Mouse (Mus musculus) limb, embryonic 11.5 days (tissue): Measurements from ENCODE around the gene Gm10226. TPM values are rescaled to one million over a fixed set of nuclear protein-coding genes. Genes with fewer than 3 reads are reported as not detected.
A peak's percentile ranks its signal among the peaks of the same experiment; 100 is the strongest.
"Not testable (repeated sequence)": the region's sequence is repeated elsewhere in the genome, so short reads cannot be mapped to it uniquely, and the experiment has no call there.

Experiments used
- ATAC-seq: fragments of 200-750 bp; cut with Nextera tagmentation; 2 replicates; pipeline ENCODE4 v1.8.0; 2017; ENCODE audit warnings: low read depth; ENCODE audit not compliant: insufficient number of reproducible peaks, low FRiP score, low TSS enrichment
- DNase-seq: peaks from one replicate; pipeline ENCODE4 v3.0.0-alpha.2; 2015; ENCODE audit warnings: low spot score
- H3K27ac ChIP-seq: fragments of 300-500 bp; sonication (generic); replicated peaks from 2 replicates; pipeline ENCODE4 v1.5.1; 2014; ENCODE audit warnings: low read depth, mild to moderate bottlenecking, low read length
- H3K27me3 ChIP-seq: fragments of 300-500 bp; sonication (generic); 2 replicates; pipeline ENCODE4 v1.6.1; 2014; ENCODE audit warnings: mild to moderate bottlenecking, low read length, mixed read lengths; ENCODE audit not compliant: control insufficient read depth, insufficient read depth
- H3K36me3 ChIP-seq: fragments of 300-500 bp; sonication (generic); 2 replicates; pipeline ENCODE4 v1.6.1; 2014; ENCODE audit warnings: mild to moderate bottlenecking, low read length, moderate library complexity, mixed read lengths; ENCODE audit not compliant: control insufficient read depth, insufficient read depth
- H3K4me1 ChIP-seq: fragments of 300-500 bp; sonication (generic); 2 replicates; pipeline ENCODE4 v1.6.1; 2014; ENCODE audit warnings: low read length, mixed read lengths; ENCODE audit not compliant: control insufficient read depth, insufficient read depth
- H3K4me2 ChIP-seq: fragments of 300-500 bp; sonication (generic); 2 replicates; pipeline ENCODE4 v1.6.1; 2014; ENCODE audit warnings: low read depth, mild to moderate bottlenecking, moderate library complexity; ENCODE audit not compliant: severe bottlenecking
- H3K4me3 ChIP-seq: fragments of 300-500 bp; sonication (generic); 2 replicates; pipeline ENCODE4 v1.5.1; 2014; ENCODE audit warnings: low read depth, low read length
- H3K9ac ChIP-seq: fragments of 300-500 bp; sonication (generic); 2 replicates; pipeline ENCODE4 v1.6.1; 2014; ENCODE audit warnings: mild to moderate bottlenecking, low read length
- H3K9me3 ChIP-seq: fragments of 300-500 bp; sonication (generic); 2 replicates; pipeline ENCODE4 v1.6.1; 2016; ENCODE audit warnings: low read length; ENCODE audit not compliant: control insufficient read depth
- WGBS: fragments of 180-500 bp; shearing (Covaris S2); extraction: QIAGEN DNeasy Blood & Tissue Kit; methylation state at CpG from one replicate; pipeline ENCODE4 v1.1.7; 2014; 5-methylcytosine and 5-hydroxymethylcytosine counted together
- polyA plus RNA-seq: library from polyadenylated mRNA; unstranded; fragments of >200 nt; fragmentation: Nextera tagmentation; extraction: Ambion mirVana; gene quantifications from 2 replicates; pipeline ENCODE4 v1.2.1, GENCODE M21; 2014

Gene Gm10226
- polyA plus RNA-seq, 1 experiment from 2014 or later, result 9.4 TPM

- no peak overlapping the region for H3K4me2 ChIP-seq
- DNase-seq (no peak), ATAC-seq (no peak)
- no peak overlapping the region for H3K27ac ChIP-seq
- no peaks in the 10 kb centered on the region for H3K4me1 ChIP-seq
- H3K9me3 ChIP-seq, result no peaks in the 10 kb centered on the region
- H3K9ac ChIP-seq, result no peak overlapping the region
- H3K4me3 ChIP-seq, result no peak overlapping the region
- H3K27me3 ChIP-seq, result no peaks in the 10 kb centered on the region
- H3K36me3 ChIP-seq, result peaks cover 3% of the 10 kb centered on the region; the same call in 1 of the 2 replicates
Measured at GRCm38 (mm10) chr17:21696073-21696472, 4.4 kb downstream of the Gm10226 start.

GRCm38 (mm10) chr17:21702281-21703240 lies 10.9 kb downstream of the Gm10226 start:
- DNase-seq (no peak), ATAC-seq (no peak)
- Histone ChIP-seq H3K27me3 (no peaks in the 10 kb centered on the region), H3K4me3 (no peak overlapping the region), H3K36me3 (no peaks in the 10 kb centered on the region), H3K9me3 (no peaks in the 10 kb centered on the region), H3K4me1 (no peaks in the 10 kb centered on the region), H3K9ac (no peak overlapping the region), H3K27ac (no peak overlapping the region), H3K4me2 (no peak overlapping the region)
- WGBS, result 55% methylated on average over 5 of the region's 5 CpGs

GRCm38 (mm10) chr17:21703414-21703813 lies 11.8 kb downstream of the Gm10226 start:
- Histone ChIP-seq H3K36me3 (no peaks in the 10 kb centered on the region), H3K27me3 (no peaks in the 10 kb centered on the region), H3K9me3 (no peaks in the 10 kb centered on the region), H3K4me1 (no peaks in the 10 kb centered on the region), H3K9ac (no peak overlapping the region), H3K4me3 (no peak overlapping the region), H3K27ac (no peak overlapping the region), H3K4me2 (no peak overlapping the region)
- 83% methylated on average over 1 of the region's 1 CpGs for WGBS
- no peak for ATAC-seq
- DNase-seq, result no peak

- peak within 1 kb of the TSS; percentile 74 for H3K9ac ChIP-seq
- DNase-seq (peak; percentile 85), ATAC-seq (peak; percentile 97)
- no peaks in the 10 kb centered on the region for H3K9me3 ChIP-seq
- no peaks in the 10 kb centered on the region for H3K27me3 ChIP-seq
- H3K4me1 ChIP-seq, result no peaks in the 10 kb centered on the region
- H3K27ac ChIP-seq, result peak within 1 kb of the TSS; percentile 85
- H3K4me2 ChIP-seq, result peak within 1 kb of the TSS; percentile 56
- peak within 1 kb of the TSS; percentile 53 for H3K4me3 ChIP-seq
- H3K36me3 ChIP-seq, result peaks cover 4% of the 10 kb centered on the region; the same call in 1 of the 2 replicates
- 5% methylated on average over 26 of the region's 26 CpGs for WGBS
Measured at GRCm38 (mm10) chr17:21707343-21707996, 15.8 kb downstream of the Gm10226 start, which contains the start of gene Zfp760. Gene Zfp760 (plus strand): TSS chr17:21707741.

GRCm38 (mm10) chr17:21708401-21708800 lies 16.7 kb downstream of the Gm10226 start:
- Histone ChIP-seq H3K9me3 (no peaks in the 10 kb centered on the region), H3K27me3 (no peaks in the 10 kb centered on the region), H3K4me1 (no peaks in the 10 kb centered on the region), H3K4me2 (peak overlapping the region; percentile 56), H3K27ac (no peak overlapping the region), H3K9ac (peak overlapping the region; percentile 35), H3K4me3 (peak overlapping the region; percentile 53), H3K36me3 (peaks cover 4% of the 10 kb centered on the region; the same call in 1 of the 2 replicates)
- ATAC-seq, result no peak
- WGBS, result 70% methylated on average over 2 of the region's 2 CpGs
- DNase-seq, result no peak

- not testable (repeated sequence) for H3K4me3 ChIP-seq, H3K36me3 ChIP-seq
Measured at GRCm38 (mm10) chr17:21730495-21730894, 38.8 kb downstream of the Gm10226 start, which contains the start of gene Zfp229. Gene Zfp229 (plus strand): TSS chr17:21730795.

GRCm38 (mm10) chr17:21733049-21733448 lies 41.4 kb downstream of the Gm10226 start:
- H3K27ac ChIP-seq, result 0 out of 2 replicates have a peak overlapping the region, but pooled peaks have one; percentile 22
- H3K4me2 ChIP-seq, result peak overlapping the region; percentile 32; the same call in 1 of the 2 replicates
- H3K4me1 ChIP-seq, result no peaks in the 10 kb centered on the region
- H3K4me3 ChIP-seq, result peak overlapping the region; percentile 54; the same call in 1 of the 2 replicates
- no peaks in the 10 kb centered on the region for H3K36me3 ChIP-seq
- no peak for ATAC-seq
- no peak for DNase-seq
- 83% methylated on average over 4 of the region's 4 CpGs for WGBS
- peak overlapping the region; percentile 66 for H3K9ac ChIP-seq
- H3K9me3 ChIP-seq, result no peaks in the 10 kb centered on the region
- H3K27me3 ChIP-seq, result no peaks in the 10 kb centered on the region

More at GRCm38 (mm10) chr17:21730495-21730894, 38.8 kb downstream of the Gm10226 start, which contains the start of gene Zfp229:
- not testable (repeated sequence) for ATAC-seq, H3K4me2 ChIP-seq, H3K27me3 ChIP-seq, DNase-seq, H3K4me1 ChIP-seq, H3K9ac ChIP-seq, H3K27ac ChIP-seq, H3K9me3 ChIP-seq
- 95% methylated on average over 9 of the region's 22 CpGs for WGBS

- peak overlapping the region; percentile 54 for H3K4me3 ChIP-seq
- H3K27me3 ChIP-seq, result no peaks in the 10 kb centered on the region
- no peaks in the 10 kb centered on the region for H3K9me3 ChIP-seq
- no peaks in the 10 kb centered on the region for H3K36me3 ChIP-seq
- peak overlapping the region; percentile 66 for H3K9ac ChIP-seq
- peak overlapping the region; percentile 22; the same call in 1 of the 2 replicates for H3K27ac ChIP-seq
- WGBS, result 0% methylated on average over 27 of the region's 27 CpGs
- DNase-seq (peak; percentile 82), ATAC-seq (peak; percentile 97)
- H3K4me1 ChIP-seq, result no peaks in the 10 kb centered on the region
- peak overlapping the region; percentile 32; the same call in 1 of the 2 replicates for H3K4me2 ChIP-seq
Measured at GRCm38 (mm10) chr17:21733529-21734031, 41.9 kb downstream of the Gm10226 start.
